Mouse (Mus musculus): ENCODE data around the gene Zfp326.

Gene Zfp326

DNA sequence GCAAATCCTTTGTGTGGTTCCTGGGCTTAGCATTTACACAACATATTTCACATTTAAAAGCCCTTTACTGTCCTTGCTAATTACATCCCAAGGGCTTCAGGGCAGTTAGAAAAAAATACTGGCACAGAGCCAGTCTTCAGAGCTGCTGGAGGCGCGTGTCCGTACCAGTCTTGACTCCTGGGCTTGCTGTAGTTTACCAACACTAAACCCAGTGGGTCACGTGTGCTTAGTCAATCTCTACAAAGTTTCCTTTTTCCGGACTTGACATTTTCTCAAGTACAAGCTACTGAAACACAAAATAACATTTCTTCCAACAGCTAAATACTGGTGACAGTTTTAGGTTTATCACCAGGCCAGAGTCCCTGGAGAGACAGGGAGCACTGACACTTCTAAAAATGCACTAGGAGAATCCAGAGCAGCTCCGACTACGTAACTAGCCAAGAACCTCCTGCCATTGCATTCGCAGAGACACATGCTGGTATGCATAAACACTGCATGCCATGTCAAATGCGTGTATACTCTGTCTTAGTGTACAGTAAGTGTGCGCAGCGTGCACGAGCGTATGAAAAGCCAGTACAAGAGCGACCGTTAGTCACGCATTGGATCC, 8.4 kb upstream of the Zfp326 start:
- DNase-seq: no peak

DNA sequence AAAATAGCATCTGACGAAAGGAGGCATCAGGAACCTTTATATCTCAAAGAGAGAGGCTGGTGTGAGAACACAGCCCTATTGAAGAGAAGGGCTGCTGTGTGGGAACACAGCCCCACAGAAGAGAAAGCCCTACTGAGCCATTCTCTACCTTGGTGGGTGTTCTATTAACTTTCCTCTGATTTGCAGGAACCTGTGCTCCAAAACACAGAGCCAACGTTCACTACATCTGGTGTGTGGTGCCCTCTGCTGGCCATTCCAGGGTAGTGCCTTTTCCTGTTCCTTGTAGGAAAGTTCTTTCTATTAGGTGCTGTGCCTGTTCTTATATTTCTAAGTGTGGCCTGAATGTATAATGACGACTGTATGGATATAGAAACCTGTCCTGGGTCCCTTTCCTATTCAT, 7.8 kb upstream of the Zfp326 start:
- DNase-seq: peak; percentile 66

DNA sequence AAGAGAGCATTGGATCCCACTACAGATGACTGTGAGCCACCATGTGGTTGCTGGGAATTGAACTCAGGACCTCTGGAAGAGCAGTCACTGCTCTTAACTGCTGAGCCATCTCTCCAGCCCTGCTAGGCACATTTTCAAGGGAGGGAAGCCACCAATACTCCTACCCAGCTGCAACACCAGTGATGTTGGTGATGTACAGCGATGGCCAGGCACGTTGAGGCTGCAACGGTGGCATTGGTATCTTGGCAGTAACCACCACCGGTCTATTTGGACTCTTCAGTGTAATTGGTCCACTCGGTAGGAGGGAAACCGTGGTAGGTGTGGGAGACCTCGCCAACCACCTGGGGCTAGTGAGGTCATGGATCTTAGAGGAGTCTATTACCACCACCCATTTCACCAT, 6.6 kb upstream of the Zfp326 start:
- no peak for DNase-seq

DNA sequence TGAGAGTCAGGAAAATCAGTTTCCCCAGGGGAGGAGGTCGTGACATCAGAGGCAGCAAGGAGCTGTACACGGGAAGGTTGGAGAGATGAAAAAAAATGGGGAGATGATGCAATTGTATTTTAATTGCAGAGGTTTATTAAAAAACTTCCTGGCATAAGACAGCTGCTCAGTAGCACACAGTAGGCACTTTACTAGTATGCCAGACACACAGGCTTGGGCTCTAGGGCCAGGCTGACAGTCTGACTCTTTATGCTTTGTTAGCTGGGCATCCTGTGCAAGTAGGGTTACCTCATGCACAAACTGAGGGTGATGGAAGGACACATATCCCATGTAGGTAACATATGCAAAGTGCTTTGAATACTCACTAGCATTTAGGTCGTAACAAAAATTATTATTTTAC, 5.2 kb upstream of the Zfp326 start:
- no peak for DNase-seq

DNA sequence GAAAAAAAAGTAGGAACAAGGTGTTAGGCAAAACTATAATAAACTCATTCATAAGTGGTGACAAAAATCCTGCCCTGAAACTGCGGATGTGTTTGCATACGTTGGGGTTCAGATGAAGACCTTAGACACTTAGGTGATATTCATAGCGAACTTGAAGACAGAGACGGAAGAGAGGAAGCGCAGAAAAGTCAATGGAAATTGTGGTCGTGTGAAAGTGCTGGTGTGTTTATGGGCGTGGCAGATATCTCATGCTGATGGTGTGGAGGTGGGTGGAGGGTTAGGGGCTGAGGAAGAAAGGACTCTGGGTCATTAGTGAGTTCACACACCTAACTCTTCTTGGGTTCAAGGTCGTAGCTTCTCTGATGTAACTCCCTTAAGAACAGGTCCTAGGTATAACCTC, 4.2 kb upstream of the Zfp326 start:
- DNase-seq: no peak

DNA sequence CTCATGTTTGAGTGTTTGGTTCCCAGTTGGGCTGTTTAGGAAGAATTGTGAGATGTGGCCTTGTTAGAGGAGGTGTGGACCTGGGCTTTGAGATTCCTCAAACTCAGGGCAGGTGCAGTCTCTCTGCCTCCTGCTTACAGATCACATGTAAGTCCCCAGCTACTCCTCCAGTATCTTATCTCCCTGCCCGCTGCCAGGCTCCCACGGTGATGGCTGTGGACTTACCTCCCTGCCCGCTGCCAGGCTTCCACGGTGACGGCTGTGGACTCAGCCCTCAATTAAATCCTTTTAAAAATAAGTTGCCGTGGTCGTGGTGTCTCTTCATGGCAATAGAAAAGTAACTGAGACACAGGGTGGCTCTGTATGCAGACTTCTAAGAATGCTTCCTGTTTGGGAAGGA, 3.4 kb upstream of the Zfp326 start:
- no peak for DNase-seq

DNA sequence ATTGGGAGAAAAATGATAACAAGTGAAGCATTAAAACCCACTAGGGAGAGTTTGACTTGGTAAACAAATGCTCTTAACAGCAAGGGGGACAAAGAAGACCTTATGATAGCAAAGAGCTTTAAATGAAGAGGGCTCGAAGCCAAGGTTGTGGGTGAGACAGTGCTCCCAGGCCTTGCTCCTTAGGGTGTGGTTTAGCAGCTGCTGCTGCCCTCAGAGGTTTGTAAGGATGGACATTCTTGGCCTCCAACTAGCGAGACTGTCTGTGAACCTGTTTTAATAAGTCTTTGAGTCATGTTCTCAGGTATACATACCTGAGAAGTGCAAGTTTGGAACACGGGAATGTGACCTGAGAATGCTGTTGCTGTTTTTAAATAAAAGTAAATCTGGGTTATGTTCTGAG, 2.6 kb upstream of the Zfp326 start:
- no peak for DNase-seq

DNA sequence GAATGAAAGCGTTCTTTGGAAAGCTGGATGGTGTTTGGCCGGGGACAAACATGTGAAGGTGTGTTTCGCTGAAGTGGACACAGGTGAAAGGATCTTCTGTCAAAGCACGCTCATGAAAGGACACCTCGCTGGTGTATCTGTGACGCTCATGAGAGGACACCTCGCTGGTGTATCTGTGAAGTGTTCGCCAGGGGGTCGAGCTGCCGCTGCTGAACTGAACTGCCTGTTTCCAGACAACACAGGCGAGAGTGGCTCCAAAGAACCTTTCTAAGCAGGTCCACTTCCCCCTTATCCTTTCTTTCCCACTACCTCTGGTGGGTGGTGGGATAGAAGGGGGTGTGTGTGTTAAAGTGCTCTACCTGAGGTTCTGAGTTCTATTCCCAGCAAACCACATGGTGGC, 1.9 kb upstream of the Zfp326 start:
- DNase-seq: no peak

DNA sequence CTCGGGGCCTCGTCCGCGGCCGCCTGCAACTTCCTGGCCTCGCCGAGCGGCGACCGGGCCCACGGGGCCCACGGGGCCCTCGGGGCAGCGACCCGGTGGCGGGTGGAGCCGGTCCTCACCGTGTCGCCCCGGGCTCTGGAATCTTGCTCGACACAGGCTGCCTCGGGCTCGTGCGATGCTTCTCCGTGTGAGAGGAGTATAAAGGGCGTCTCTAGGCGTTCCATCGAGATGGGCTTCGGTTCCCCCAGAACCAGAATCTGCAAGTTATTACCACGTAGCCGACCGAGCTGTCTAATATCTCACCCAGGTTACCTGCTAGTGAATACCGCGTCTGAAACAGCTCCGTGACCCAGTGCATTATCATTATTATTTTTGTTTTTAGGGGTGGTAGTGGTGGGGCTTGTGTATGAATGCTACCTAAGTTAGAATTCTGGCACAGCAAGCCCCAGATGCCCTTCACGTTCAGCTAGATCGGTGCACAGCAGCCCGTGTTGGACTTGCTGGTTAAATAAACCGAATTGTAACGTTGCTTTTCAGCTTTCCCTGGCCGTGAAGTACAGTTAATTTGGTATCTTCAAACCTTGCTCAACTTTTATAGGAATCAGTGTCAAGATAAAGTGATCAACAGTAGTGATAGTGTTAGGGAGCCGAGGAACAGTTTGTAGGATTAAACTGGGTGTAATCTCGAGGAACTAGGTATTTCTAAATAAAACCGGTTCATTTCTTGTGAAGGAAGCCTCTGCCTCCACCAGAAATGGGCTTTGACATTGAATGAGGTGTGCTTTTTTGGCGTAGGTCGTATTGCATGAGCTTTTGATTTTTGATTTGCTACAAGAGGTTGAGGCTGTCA, 785 bp downstream of the Zfp326 start:
- no peak for DNase-seq

DNA sequence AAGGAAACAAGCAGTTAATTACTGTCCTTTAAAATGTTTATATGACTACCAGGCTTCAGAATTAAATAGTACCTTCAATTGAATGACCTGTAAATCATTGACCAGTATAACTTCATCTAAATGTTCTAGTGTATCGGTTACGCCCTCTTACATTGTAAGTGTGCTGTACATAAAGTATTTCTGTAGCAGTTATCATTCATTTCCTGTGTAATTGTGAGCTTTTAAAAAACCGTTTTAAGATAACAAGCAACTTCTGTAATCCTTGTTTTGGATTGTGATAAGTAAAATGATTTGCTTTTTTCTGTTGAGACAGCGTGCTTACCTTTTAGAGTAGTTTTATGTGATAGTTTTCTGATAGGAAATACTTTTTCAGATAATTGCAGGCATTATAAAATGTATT, 11.0 kb downstream of the Zfp326 start:
- no peak for DNase-seq

DNA sequence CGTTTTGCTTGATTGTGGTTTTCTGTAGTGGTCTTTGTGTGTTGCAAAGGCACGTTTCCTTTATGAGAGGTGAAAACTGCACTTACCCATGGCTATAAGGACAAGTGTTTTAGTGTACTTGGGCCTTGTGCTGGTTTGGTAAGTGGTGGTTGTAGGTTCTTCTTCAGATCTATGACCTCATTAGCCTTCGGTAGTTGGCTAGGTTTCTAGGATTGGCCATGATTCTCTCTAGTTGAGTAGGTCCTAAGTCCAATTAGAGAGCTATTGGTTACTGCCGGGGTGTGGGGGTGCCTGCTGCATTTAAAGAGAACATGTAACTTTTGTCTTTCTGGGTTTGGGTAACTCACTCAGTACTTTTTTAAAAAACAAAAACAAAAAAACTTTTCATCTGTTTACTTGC, 21.8 kb downstream of the Zfp326 start:
- DNase-seq: no peak

DNA sequence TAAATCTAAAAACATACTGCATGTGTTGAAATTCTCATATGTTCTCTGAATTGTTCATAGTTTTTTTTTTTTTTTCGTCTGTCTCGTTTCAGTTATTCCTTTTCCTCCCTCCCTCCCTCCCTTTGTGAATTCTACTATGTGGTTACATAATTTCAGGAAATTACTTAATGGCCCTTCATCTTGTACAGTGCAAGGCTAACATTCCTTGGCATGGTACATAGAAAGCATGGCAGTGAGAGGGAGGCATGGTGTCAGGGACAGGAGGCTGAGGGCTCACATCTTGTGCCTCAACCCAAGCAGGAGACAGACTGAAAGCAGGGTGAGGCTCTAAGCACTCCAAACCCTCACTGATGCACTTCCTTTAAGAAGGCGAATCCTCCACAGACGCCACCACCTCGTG, 32.8 kb downstream of the Zfp326 start:
- DNase-seq: no peak

DNA sequence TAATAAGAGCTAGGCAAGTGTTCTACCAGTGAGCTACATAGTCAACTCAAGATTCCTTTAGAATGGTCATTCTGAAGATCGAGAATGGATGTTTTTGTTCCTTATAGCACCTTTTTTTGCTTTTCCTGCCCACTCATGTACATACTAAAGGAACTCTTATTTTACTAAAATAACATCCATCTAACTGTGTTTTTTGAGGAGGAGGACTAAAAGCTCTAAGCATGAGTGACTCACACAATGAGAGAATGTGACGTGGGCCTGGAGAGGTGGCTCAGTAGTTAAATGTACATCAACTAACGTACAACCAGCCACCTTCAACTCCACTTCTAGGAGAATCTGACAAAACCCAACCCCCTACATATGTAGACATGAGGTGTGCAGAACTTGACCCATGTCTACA, 33.3 kb downstream of the Zfp326 start:
- no peak for DNase-seq

DNA sequence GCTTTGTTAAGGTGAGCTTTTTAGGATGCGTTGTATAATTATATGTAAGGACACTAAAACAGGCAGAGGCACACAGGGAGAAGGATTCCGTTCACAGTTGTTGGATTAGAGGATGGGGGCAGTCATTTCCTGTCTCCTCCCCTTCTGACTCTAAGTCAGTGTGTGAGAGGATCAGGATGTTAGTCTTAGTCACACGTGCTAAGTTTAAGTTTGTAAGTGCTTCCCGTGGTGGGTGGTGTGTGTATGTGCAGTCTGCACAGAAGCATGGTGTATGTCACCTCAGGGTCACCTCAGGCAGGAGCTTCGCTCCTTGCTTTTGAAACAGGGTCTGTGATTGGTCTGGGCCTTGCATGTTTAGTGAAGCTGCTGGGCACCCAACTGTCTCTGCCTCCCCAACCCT, 35.1 kb downstream of the Zfp326 start:
- DNase-seq: no peak

DNA sequence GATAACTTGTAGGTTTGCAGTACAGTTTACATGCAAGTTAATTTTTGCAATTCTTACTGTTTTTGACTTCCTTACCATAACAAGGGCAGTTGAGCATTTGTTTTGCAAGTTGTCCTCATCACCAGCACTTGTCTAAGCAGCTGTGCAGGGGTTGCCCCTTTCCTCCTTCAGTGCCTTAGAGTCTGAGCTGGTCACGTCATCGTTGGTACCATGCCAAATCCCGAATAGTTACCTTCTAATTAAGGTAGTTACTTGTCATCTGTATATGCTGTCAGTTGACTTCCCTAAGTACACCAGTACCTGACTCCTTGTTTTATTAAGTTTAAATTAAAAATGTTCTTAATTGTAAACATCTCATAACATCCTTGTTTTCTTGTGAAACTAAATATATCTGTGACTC, 41.0 kb downstream of the Zfp326 start:
- DNase-seq: no peak

DNA sequence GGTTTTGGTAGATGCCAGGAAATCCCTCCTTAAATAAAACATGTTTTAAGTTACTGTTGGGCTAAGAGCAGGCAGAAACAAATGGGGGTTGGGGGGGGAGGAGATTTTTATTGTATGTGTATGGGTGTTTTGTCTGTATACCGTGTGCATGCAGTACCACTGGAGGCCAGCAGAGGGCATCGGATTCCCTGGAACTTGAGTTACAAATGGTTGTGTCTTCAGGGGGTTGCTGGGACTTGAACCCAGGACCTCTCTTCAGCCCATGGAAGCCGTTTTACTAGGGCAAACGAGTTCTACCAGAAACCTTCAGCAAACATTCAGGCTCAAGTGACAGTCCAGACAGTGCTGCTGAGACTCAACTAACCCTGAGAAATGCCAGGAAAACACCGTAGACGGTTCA, 41.9 kb downstream of the Zfp326 start:
- DNase-seq: no peak

DNA sequence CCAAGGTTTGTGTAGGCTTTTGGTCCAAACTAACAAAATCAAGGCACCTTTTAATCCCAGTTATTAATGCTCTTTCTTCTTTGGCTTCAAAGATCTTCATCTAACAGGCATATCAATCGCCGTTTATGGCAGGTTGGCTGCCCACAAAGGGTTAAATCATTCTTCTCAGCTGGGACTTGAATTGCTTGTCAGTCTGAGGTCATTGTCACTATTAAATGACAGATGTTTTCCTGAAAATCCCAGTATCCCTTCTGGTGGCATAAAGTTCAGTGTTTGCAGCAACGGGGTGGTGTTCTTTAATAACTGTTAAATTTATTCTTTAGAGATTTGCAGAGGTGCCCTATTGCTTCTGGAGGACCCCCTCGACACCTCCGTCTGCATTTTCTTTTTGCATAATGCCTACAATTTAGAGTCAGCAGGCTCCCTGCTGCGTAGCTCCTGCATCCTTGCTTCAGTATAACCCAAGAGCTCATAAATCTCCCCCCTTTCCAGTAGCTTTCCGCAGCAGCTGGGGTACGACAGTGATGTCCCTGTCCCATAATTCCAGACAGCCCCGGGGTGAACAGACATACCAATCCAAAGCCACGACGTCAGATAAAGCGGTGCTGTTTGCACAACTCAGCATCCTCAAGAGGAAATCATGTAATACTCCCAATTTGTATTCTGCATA, 46.6 kb downstream of the Zfp326 start:
- no peak for DNase-seq

DNA sequence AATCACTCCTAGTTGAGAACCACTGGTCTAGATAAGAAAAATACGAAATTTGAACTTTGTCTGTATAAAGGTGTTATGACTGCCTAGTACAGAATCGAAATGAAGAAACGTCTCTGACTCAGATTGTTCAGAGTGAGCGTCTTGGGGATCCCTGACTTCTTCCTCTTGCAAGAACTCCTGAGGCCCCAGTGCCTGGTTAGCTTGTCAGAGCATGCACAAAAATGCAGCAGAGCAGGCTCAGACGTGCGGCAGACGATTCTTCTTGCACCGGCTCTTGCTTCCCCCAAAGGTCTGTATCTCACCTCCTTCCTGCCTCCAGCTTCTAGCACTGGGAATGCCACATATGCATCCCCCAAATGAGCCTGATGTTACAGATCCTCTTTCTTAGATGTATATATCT, 48.0 kb downstream of the Zfp326 start:
- DNase-seq: no peak

DNA sequence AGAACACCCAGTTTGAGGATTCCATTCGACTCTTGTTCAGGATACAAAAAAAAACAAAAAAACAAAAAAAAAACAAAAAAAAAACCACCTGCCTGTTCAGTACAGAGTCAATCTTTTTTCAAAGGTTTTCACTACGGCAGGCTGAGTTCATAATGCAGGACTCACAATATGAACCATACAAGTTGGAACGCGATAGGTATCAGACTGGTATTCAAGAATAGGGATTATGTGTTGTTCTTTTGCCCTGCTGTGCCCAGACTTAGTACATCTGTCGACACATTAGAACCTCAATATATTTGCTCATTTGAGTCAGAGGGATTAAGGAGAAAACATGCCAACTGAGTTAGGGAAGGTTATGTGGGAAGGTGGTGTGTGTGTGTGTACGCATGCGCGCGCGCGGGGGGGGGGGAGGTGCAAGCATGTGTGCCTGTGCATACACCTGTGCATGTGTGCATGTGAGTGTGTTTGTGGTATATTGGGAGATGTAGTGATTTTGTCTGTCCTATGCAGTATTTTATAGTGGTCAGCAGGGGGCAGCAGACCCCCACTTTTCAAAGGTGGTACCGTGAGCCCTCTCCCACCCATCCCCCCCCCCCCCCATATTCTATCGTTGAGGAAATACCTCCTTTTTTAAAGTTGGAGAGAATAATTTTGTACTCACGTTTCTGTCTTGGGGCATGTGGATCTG, 49.3 kb downstream of the Zfp326 start:
- no peak for DNase-seq

DNA sequence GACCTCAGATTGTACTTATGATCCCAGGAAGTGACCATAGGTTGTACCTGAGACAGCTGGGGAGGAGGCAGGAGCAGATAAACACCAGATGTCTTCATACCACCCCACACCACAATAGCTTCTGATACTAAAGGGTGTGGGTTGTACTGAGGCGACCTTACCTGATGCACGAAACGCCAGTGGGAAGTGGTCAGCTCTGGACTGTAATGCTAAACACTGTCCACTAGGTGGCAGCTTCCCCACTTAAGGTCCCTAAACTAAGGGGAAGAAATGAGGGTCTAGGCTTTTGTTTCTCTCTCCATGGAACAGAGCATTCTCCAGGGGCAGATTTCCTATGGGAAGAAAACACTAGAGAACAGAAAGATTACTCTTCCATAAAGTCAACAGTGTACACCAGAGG, 53.9 kb downstream of the Zfp326 start:
- peak; percentile 13 for DNase-seq

DNA sequence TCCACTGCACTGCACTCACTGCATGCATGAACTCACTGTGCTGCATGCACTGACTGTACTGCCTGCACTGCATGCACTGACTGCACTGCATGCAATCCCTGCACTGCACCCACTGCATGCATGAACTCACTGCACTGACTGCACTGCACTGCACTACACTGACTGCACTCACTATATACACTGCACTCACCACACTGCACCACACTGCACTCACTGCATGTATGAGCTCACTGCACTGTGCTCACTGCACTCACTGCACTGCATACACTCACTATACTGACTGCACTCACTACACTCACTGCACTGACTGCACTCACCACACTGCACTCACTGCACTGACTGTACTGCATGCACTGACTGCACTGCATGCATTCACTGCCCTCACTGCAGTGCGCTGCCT, 56.0 kb downstream of the Zfp326 start:
- no peak for DNase-seq

DNA sequence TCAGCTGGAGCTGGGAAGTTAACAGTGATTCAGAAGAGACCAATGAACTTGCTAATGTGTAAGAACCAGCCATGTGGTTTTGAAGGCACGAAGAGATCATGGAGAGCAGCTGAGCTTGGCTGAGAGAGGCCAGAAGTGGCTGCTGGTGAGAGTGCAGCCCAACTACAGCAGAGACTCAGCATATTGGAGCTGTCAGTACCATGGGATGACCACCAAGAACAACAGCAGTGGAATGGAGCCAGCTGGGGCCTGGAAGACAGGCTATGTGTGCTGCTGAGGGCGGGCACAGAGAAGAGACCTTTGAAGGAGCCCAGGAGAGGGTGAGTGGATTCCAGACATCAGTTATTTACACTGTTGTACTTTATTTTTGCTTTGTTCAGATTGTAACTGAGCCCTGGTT, 65.6 kb downstream of the Zfp326 start:
- no peak for DNase-seq

Data from cerebellum, adult 9-11 months (tissue).